Mouse (Mus musculus) hindbrain, embryonic 15.5 days (tissue): ENCODE results near the gene Efhb. TPM values are rescaled to one million over a fixed set of nuclear protein-coding genes. Genes with fewer than 3 reads are reported as not detected.

Experiments used
- polyA plus RNA-seq: library from polyadenylated mRNA; unstranded; fragments of >200 nt; fragmentation: Nextera tagmentation; extraction: Ambion mirVana; gene quantifications from 2 replicates; pipeline ENCODE4 v1.2.1, GENCODE M21; 2015

Efhb gene
- polyA plus RNA-seq, 1 experiment from 2014 or later, result 1.3 TPM

Other genes starting within 250 kb of the Efhb start
- 112 and 113 TPM in 2 replicates for gene Rab5a, start 15.9 kb upstream of the Efhb start, polyA plus RNA-seq
- gene Pp2d1, start 76.1 kb upstream of the Efhb start, polyA plus RNA-seq, result 0.26 and 0.35 TPM in 2 replicates
- 5.7 and 6.3 TPM in 2 replicates for gene Kat2b, start 103.5 kb upstream of the Efhb start, polyA plus RNA-seq
- gene Sgo1, start 226.0 kb upstream of the Efhb start, polyA plus RNA-seq, result 7.6 and 10.1 TPM in 2 replicates